Mouse (Mus musculus) midbrain, embryonic 11.5 days (tissue): ENCODE measurements around the gene Rad51b. TPM values are rescaled to one million over a fixed set of nuclear protein-coding genes. Genes with fewer than 3 reads are reported as not detected.

Experiments used
- ATAC-seq: fragments of 200-750 bp; cut with Nextera tagmentation; 2 replicates; pipeline ENCODE4 v1.8.0; 2017; ENCODE audit warnings: moderate TSS enrichment, moderate library complexity; ENCODE audit not compliant: low FRiP score
- DNase-seq: peaks from one replicate; pipeline ENCODE4 v3.0.0; 2015; ENCODE audit warnings: low spot score; ENCODE audit errors: missing footprints
- H3K27ac ChIP-seq: fragments of 300-500 bp; sonication (generic); 2 replicates; pipeline ENCODE4 v1.5.1; 2014; ENCODE audit warnings: low read depth, low read length
- H3K27me3 ChIP-seq: fragments of 300-500 bp; sonication (generic); 2 replicates; pipeline ENCODE4 v1.6.1; 2014; ENCODE audit warnings: mild to moderate bottlenecking, low read length, moderate library complexity, mixed read lengths; ENCODE audit not compliant: control insufficient read depth, insufficient read depth
- H3K36me3 ChIP-seq: fragments of 300-500 bp; sonication (generic); 2 replicates; pipeline ENCODE4 v1.6.1; 2014; ENCODE audit warnings: mild to moderate bottlenecking, low read length, moderate library complexity, mixed read lengths; ENCODE audit not compliant: control insufficient read depth, insufficient read depth
- H3K4me1 ChIP-seq: fragments of 300-500 bp; sonication (generic); 2 replicates; pipeline ENCODE4 v1.6.1; 2014; ENCODE audit warnings: low read length; ENCODE audit not compliant: control insufficient read depth, insufficient read depth
- H3K4me2 ChIP-seq: fragments of 300-500 bp; sonication (generic); 2 replicates; pipeline ENCODE4 v1.6.1; 2014; ENCODE audit warnings: mild to moderate bottlenecking, moderate library complexity
- H3K4me3 ChIP-seq: fragments of 300-500 bp; sonication (generic); 2 replicates; pipeline ENCODE4 v1.5.1; 2014; ENCODE audit warnings: low read depth, low read length
- H3K9ac ChIP-seq: fragments of 300-500 bp; sonication (generic); 2 replicates; pipeline ENCODE4 v1.6.1; 2014; ENCODE audit warnings: low read length
- H3K9me3 ChIP-seq: fragments of 300-500 bp; sonication (generic); 2 replicates; pipeline ENCODE4 v1.6.1; 2016; ENCODE audit warnings: low read length; ENCODE audit not compliant: control insufficient read depth
- WGBS: fragments of 180-500 bp; shearing (Covaris S2); extraction: QIAGEN DNeasy Blood & Tissue Kit; methylation state at CpG from one replicate; pipeline ENCODE4 v1.1.7; 2014; 5-methylcytosine and 5-hydroxymethylcytosine counted together
- polyA plus RNA-seq: library from polyadenylated mRNA; unstranded; fragments of >200 nt; fragmentation: Nextera tagmentation; extraction: Ambion mirVana; gene quantifications from 2 replicates; pipeline ENCODE4 v1.2.1, GENCODE M21; 2014

Rad51b gene
- polyA plus RNA-seq, 1 experiment from 2014 or later, result 6.9 TPM

GRCm38 (mm10) chr12:79738700-79739099, 441.6 kb downstream of the Rad51b start:
- ATAC-seq (no peak), DNase-seq (no peak)
- H3K27me3 ChIP-seq, result no peaks in the 10 kb centered on the region
- H3K4me3 ChIP-seq, result no peak overlapping the region
- H3K36me3 ChIP-seq, result no peaks in the 10 kb centered on the region
- no peak overlapping the region for H3K27ac ChIP-seq
- no peak overlapping the region for H3K9ac ChIP-seq
- H3K9me3 ChIP-seq, result no peaks in the 10 kb centered on the region
- peaks cover 11% of the 10 kb centered on the region for H3K4me1 ChIP-seq
- H3K4me2 ChIP-seq, result no peak overlapping the region

DNA sequence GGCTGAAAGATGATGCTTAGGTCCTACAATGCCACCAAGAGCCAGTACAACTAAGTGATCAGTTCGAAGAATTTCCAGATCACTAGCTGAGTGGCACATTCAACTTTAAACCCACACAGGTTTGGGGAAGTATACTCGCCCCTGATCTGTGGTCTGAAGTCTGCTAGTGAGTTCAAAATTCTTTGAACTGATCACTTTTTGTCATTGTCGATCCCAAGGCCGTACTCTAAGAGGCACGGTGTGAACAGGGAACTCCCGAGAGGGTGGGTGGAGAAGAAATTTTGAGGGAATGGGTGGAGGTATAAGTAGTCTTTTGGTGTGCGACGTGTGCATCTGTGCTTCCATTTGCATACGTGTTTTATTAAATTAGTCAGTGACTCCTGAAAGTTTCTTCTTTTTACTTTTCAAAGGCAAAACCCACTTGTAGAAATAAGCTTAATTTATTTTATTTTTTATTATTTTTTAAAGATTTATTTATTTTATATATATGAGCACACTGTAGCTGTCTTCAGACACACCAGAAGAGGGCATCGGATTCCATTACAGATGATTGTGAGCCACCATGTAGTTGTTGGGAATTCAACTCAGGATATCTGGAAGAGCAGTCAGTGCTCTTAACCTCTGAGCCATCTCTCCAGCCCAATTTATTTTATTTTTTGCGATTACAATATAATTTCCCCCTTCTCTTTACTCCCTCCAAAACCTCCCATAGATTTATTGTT, 443.0 kb downstream of the Rad51b start:
- Histone ChIP-seq H3K36me3 (no peaks in the 10 kb centered on the region), H3K9ac (no peak overlapping the region), H3K4me3 (no peak overlapping the region), H3K27ac (no peak overlapping the region), H3K9me3 (no peaks in the 10 kb centered on the region), H3K27me3 (no peaks in the 10 kb centered on the region), H3K4me1 (peaks cover 11% of the 10 kb centered on the region), H3K4me2 (no peak overlapping the region)
- ATAC-seq (no peak), DNase-seq (no peak)
- WGBS, result 91% methylated on average over 11 of the region's 11 CpGs

DNA sequence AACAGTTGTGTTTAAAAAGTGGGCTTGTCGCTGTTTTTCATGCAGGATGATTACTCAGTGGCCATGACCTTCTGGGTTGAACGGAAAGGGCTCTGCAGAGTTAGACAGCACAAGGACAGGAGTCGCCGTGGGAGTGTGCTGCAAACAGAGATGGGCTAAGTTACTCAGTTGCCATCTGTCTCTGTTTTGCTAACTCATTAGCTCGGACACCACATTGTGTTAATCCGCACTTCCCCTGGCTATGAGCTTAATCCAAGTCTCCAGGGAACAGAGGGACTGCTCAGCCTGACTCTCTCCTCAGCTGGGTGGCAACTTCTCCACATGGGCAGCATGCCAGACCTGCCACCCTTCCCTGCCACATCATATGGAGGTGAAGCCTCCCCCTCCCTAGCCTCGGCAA, 445.1 kb downstream of the Rad51b start:
- H3K9me3 ChIP-seq, result no peaks in the 10 kb centered on the region
- no peaks in the 10 kb centered on the region for H3K27me3 ChIP-seq
- H3K27ac ChIP-seq, result no peak overlapping the region; the same call in 1 of the 2 replicates
- H3K9ac ChIP-seq, result no peak overlapping the region
- peaks cover 14% of the 10 kb centered on the region for H3K4me1 ChIP-seq
- H3K4me2 ChIP-seq, result no peak overlapping the region
- no peaks in the 10 kb centered on the region for H3K36me3 ChIP-seq
- DNase-seq, result no peak
- no peak overlapping the region for H3K4me3 ChIP-seq
- peak; percentile 65 for ATAC-seq
- WGBS, result 40% methylated on average over 7 of the region's 7 CpGs

DNA sequence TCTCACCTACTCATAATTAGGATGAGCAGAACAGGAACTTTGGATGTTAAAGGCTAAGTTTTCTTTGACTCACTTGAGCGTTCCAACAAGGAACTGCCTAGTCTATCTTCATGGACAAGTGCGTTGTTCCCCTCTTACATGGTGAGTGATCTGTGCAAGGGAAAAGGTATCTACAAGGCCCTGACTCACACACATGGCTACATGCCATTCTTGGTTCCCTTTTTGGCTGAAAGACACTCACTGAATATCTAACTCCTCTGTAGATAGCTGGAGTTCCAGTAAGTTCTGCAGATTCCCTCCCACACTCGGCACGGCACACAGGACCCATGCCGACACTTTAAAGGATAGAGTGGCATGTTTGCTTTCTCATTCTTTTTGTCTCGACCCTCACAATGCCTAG, 447.0 kb downstream of the Rad51b start:
- Histone ChIP-seq H3K9ac (no peak overlapping the region), H3K36me3 (no peaks in the 10 kb centered on the region), H3K27ac (no peak overlapping the region), H3K4me2 (no peak overlapping the region), H3K27me3 (no peaks in the 10 kb centered on the region), H3K4me1 (peaks cover 21% of the 10 kb centered on the region), H3K4me3 (no peak overlapping the region), H3K9me3 (no peaks in the 10 kb centered on the region)
- WGBS, result 85% methylated on average over 6 of the region's 6 CpGs
- no peak for ATAC-seq
- no peak for DNase-seq

DNA sequence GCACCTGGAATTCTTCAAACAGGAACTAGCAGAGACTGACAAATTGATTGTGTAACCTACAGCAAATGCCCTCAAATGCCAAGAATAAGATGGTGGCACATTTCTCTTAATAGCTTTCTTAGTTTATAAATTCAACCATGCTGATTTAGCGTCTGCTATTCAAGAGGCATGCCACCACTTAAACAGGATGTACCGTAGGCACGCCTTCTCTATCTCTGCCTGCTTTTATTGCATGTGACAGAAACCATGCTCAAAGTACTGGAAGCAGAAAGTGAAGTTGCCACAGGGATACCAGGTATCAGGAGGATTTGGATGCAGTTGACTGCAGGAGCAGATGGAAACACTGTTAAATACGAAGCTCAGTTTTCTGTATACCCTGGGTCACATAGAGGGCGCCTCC, 448.1 kb downstream of the Rad51b start:
- H3K36me3 ChIP-seq, result no peaks in the 10 kb centered on the region
- DNase-seq, result no peak

DNA sequence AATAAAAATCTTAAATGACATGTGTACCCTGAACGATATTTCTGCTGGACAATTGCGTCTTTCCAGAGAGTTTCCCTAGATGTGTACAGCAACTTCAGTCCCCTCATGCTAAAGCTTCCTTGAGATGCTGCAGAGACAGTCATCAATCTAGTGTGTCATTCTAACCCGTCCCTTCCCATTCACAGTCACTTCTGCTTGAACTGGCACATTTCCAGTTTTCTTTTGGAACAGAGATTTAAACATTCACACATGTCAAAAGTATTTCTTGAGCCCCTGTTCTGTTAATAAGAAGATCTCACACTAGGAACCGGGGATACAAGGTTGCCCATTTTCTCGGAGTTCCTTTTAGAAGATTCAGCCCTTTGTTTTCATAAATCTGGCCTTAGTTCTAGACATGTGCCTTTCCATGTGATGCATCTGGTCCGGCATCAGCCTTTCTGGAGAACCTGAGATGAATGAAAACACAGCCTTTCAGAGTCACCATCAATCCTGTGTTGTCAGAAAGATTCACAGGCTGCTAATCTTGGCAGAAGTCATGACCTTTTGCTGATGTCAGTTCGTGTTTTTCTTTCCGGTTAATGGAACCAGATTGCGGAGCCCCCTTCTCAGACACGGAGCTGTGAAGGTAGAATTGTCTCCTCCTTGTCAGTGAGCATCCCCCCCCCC, 448.9 kb downstream of the Rad51b start:
- H3K27me3 ChIP-seq, result no peaks in the 10 kb centered on the region
- H3K27ac ChIP-seq, result no peak overlapping the region
- H3K9ac ChIP-seq, result no peak overlapping the region
- H3K4me1 ChIP-seq, result peaks cover 39% of the 10 kb centered on the region
- 35% methylated on average over 10 of the region's 10 CpGs for WGBS
- H3K4me3 ChIP-seq, result no peak overlapping the region
- DNase-seq, result no peak
- ATAC-seq, result no peak
- H3K4me2 ChIP-seq, result no peak overlapping the region
- H3K36me3 ChIP-seq, result no peaks in the 10 kb centered on the region
- H3K9me3 ChIP-seq, result no peaks in the 10 kb centered on the region

More for the DNA sequence above, 448.1 kb downstream of the Rad51b start:
- Histone ChIP-seq H3K27me3 (no peaks in the 10 kb centered on the region), H3K9me3 (no peaks in the 10 kb centered on the region), H3K4me2 (no peak overlapping the region), H3K9ac (no peak overlapping the region), H3K4me3 (no peak overlapping the region), H3K27ac (no peak overlapping the region), H3K4me1 (peaks cover 32% of the 10 kb centered on the region)
- no peak for ATAC-seq
- WGBS, result 85% methylated on average over 5 of the region's 5 CpGs

GRCm38 (mm10) chr12:79747541-79747940, 450.5 kb downstream of the Rad51b start:
- Histone ChIP-seq H3K4me1 (peaks cover 44% of the 10 kb centered on the region), H3K27ac (no peak overlapping the region), H3K27me3 (no peaks in the 10 kb centered on the region), H3K4me2 (no peak overlapping the region), H3K36me3 (no peaks in the 10 kb centered on the region), H3K9ac (no peak overlapping the region), H3K4me3 (no peak overlapping the region), H3K9me3 (no peaks in the 10 kb centered on the region)
- no peak for DNase-seq
- ATAC-seq, result no peak
- 94% methylated on average over 3 of the region's 3 CpGs for WGBS

GRCm38 (mm10) chr12:79748862-79749261, 451.8 kb downstream of the Rad51b start:
- Histone ChIP-seq H3K4me2 (no peak overlapping the region), H3K36me3 (no peaks in the 10 kb centered on the region), H3K4me1 (peaks cover 48% of the 10 kb centered on the region), H3K27ac (no peak overlapping the region; the same call in 1 of the 2 replicates), H3K9ac (no peak overlapping the region), H3K4me3 (no peak overlapping the region), H3K9me3 (no peaks in the 10 kb centered on the region), H3K27me3 (no peaks in the 10 kb centered on the region)
- ATAC-seq, result no peak
- 29% methylated on average over 4 of the region's 4 CpGs for WGBS
- no peak for DNase-seq

GRCm38 (mm10) chr12:79750253-79751125, 453.4 kb downstream of the Rad51b start:
- H3K9ac ChIP-seq, result peak overlapping the region; percentile 44
- H3K4me2 ChIP-seq, result peak overlapping the region; percentile 21; the same call in 1 of the 2 replicates
- WGBS, result 15% methylated on average over 10 of the region's 10 CpGs
- H3K4me1 ChIP-seq, result peaks cover 48% of the 10 kb centered on the region
- H3K27ac ChIP-seq, result peak overlapping the region; percentile 60
- H3K36me3 ChIP-seq, result no peaks in the 10 kb centered on the region
- DNase-seq, result no peak
- H3K27me3 ChIP-seq, result no peaks in the 10 kb centered on the region
- ATAC-seq, result peak; percentile 63
- no peak overlapping the region for H3K4me3 ChIP-seq
- no peaks in the 10 kb centered on the region for H3K9me3 ChIP-seq
